Mouse (Mus musculus): ENCODE data around the gene Cntnap5c. TPM values are rescaled to one million over a fixed set of nuclear protein-coding genes. Genes with fewer than 3 reads are reported as not detected.

Cntnap5c gene
- polyA plus RNA-seq, 1 experiment from 2014 or later = 0.09 TPM

Other genes starting within 250 kb of the Cntnap5c start
- gene Vmn2r120, start 224.1 kb upstream of the Cntnap5c start, polyA plus RNA-seq (2016; fragmentation: Nextera tagmentation; extraction: Ambion mirVana) = not detected in 2 replicates
- not detected in 2 replicates for gene Gm21834, start 27.4 kb upstream of the Cntnap5c start, polyA plus RNA-seq (2016; fragmentation: Nextera tagmentation; extraction: Ambion mirVana)

Data from hindbrain, embryonic 10.5 days (tissue).